Mouse (Mus musculus) telencephalon, adult 2 months (tissue): ENCODE data around the gene Rsu1.

ENCODE experiments used
- DNase-seq: peaks from one replicate; pipeline ENCODE4 v3.0.0-alpha.2; 2011; ENCODE audit warnings: low read depth, low spot score

Gene Rsu1

GRCm38 (mm10) chr2:13072243-13072642 lies 199.0 kb downstream of the Rsu1 start:
- DNase-seq = peak; percentile 45

- peak; percentile 79 for DNase-seq
Observed at GRCm38 (mm10) chr2:13060426-13061170, 210.6 kb downstream of the Rsu1 start.

GRCm38 (mm10) chr2:13048649-13049048 lies 222.6 kb downstream of the Rsu1 start:
- DNase-seq = no peak

- no peak for DNase-seq
Observed at GRCm38 (mm10) chr2:13044555-13044954, 226.7 kb downstream of the Rsu1 start.

GRCm38 (mm10) chr2:13039785-13040184 lies 231.4 kb downstream of the Rsu1 start:
- no peak for DNase-seq

GRCm38 (mm10) chr2:13038772-13039171 lies 232.4 kb downstream of the Rsu1 start:
- no peak for DNase-seq
